ENCODE assay signal across 38 mouse cellular contexts in the genomic region with DNA sequence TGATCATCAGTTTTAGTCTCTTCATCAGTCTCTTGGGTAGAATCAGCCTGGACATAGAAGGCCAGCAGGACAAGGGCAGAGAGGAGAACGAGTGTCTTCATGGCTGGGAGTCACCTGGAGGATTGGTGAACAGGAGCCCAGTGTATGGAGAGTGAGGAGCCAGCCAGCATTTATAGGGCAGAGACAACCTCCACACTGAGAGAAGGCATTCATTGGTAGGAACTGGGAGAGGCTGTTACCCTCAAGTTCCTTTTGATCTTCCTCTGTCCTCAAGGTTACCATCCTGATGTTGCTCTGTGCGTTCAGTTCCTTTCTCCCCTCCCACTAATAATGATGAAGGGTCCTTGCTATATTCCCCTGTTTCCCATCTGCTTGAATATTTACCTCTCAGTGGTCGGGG. TPM values are rescaled to one million over a fixed set of nuclear protein-coding genes. Genes with fewer than 3 reads are reported as not detected.
"Had no signal": no experiment of that assay in that cellular context is flagged by ENCODE, and none has a peak within 500 bp of the region (broad histone marks: within the 10 kb centered on the region; RNA-seq: fewer than 3 reads in every experiment).

Gene AY761185, minus strand, starts transcription at position 101 of the 400 bp plus-strand sequence.

- DNase-seq: left cerebral cortex, postnatal 4 days; liver; liver, embryonic 13.5 days; liver, postnatal 0 days; lung, adult 18-20 months; lung, adult 2 months; lung, embryonic 14.5 days; lung, postnatal 10 days; lung, postnatal 14 days; lung, postnatal 36 days; lung, postnatal 4 days; midbrain, embryonic 14.5 days had no signal

RNA-seq across cellular contexts. Expression of gene AY761185, which starts in this region (rescaled TPM):
- polyA plus RNA-seq: limb, embryonic 10.5 days; limb, embryonic 11.5 days; limb, embryonic 12.5 days; limb, embryonic 13.5 days; limb, embryonic 14.5 days; limb, embryonic 15.5 days; liver, adult 2 months; liver, embryonic 11.5 days; liver, embryonic 12.5 days; liver, embryonic 13.5 days; liver, embryonic 14.5 days; liver, embryonic 15.5 days; liver, embryonic 16.5 days; liver, postnatal 0 days; lung, adult 2 months; lung, embryonic 14.5 days; lung, embryonic 15.5 days; lung, embryonic 16.5 days; lung, postnatal 0 days; macrophage; midbrain, embryonic 10.5 days; midbrain, embryonic 11.5 days; midbrain, embryonic 12.5 days; midbrain, embryonic 13.5 days; midbrain, embryonic 14.5 days; midbrain, embryonic 15.5 days; midbrain, embryonic 16.5 days; midbrain, postnatal 0 days; myocyte; neural tube, embryonic 11.5 days; neural tube, embryonic 12.5 days had no signal
